Mouse (Mus musculus): ENCODE results near the gene Tnni2. TPM values are rescaled to one million over a fixed set of nuclear protein-coding genes. Genes with fewer than 3 reads are reported as not detected.

Gene Tnni2
- polyA plus RNA-seq (2017; shearing (Covaris generic)): under 1 TPM in 1 of 2 experiments, not detected in 1; 0.51 TPM

GRCm38 (mm10) chr7:142441585-142441984 is at the start of gene Tnni2:
TSS of gene Tnni2 (plus strand) at chr7:142441808.

GRCm38 (mm10) chr7:142434137-142434865 is 7.3 kb upstream of the Tnni2 start, which contains the start of gene Syt8:
TSS of gene Syt8 (plus strand) at chr7:142434850.

DNA sequence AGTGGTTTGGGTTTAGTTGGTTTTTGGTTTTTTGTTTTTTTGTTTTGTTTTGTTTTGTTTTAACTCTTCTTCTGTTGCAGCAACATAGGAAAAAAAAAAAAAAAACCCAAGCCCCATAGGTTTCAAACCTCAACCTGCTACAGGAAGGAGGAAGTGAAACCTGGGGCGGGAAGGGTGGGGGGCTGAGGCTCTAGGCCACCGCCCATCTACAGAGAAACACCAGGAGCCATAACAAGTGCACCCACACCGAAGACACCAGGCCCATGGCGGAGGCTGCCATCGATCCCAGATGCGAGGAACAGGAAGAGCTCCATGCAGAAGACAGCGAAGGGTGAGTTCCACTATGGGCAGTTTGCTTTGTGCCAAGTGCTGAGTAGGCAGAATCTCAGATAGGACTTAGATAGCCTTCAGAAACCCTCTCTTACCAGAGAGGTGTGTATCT is 19.0 kb downstream of the Tnni2 start, which contains the start of gene Lsp1:
TSS of gene Lsp1 (plus strand) at position 174 of the 442 bp plus-strand sequence.

Other genes with a start within 250 kb of the Tnni2 start
- gene Krtap5-3, start 240.4 kb upstream of the Tnni2 start, polyA plus RNA-seq (2017; shearing (Covaris generic)): not detected
- gene Gm7579, start 229.9 kb upstream of the Tnni2 start, polyA plus RNA-seq (2017; shearing (Covaris generic)): not detected
- gene Krtap5-5, start 211.8 kb upstream of the Tnni2 start, polyA plus RNA-seq (2017; shearing (Covaris generic)): not detected
- not detected for gene Gm40460, start 200.7 kb upstream of the Tnni2 start, polyA plus RNA-seq (2017; shearing (Covaris generic))
- not detected for gene Gm2431, start 183.5 kb upstream of the Tnni2 start, polyA plus RNA-seq (2017; shearing (Covaris generic))
- not detected for gene Gm4559, start 167.4 kb upstream of the Tnni2 start, polyA plus RNA-seq (2017; shearing (Covaris generic))
- gene Krtap5-1, start 144.7 kb upstream of the Tnni2 start, polyA plus RNA-seq (2017; shearing (Covaris generic)): not detected
- not detected for gene Krtap5-4, start 138.3 kb upstream of the Tnni2 start, polyA plus RNA-seq (2017; shearing (Covaris generic))
- 10 to 100 TPM in 1 of 2 experiments, 1 to 10 TPM in 1; 6.1 to 10.4 TPM for gene Ifitm10, start 68.1 kb upstream of the Tnni2 start, polyA plus RNA-seq (2017; shearing (Covaris generic))
- under 1 TPM; 0.74 to 0.75 TPM for gene Gm49369, start 59.1 kb upstream of the Tnni2 start, polyA plus RNA-seq (2017; shearing (Covaris generic))
- 100 to 1,000 TPM; 374 to 473 TPM for gene Ctsd, start 53.8 kb upstream of the Tnni2 start, polyA plus RNA-seq (2017; shearing (Covaris generic))
- gene Syt8, start 7.0 kb upstream of the Tnni2 start, polyA plus RNA-seq (2017; shearing (Covaris generic)): under 1 TPM in 1 of 2 experiments, not detected in 1; 0.68 TPM
- gene Lsp1, start 19.0 kb downstream of the Tnni2 start, polyA plus RNA-seq (2017; shearing (Covaris generic)): 1,000 to 10,000 TPM; 1,045 to 1,500 TPM
- 1 to 10 TPM; 2.6 to 3.5 TPM for gene Tnnt3, start 57.0 kb downstream of the Tnni2 start, polyA plus RNA-seq (2017; shearing (Covaris generic))
- gene Mrpl23, start 90.9 kb downstream of the Tnni2 start, polyA plus RNA-seq (2017; shearing (Covaris generic)): 1 to 10 TPM; 4.7 to 8.8 TPM
- gene Igf2, start 225.0 kb downstream of the Tnni2 start, polyA plus RNA-seq (2017; shearing (Covaris generic)): not detected
- gene Gm49394, start 228.1 kb downstream of the Tnni2 start, polyA plus RNA-seq (2017; shearing (Covaris generic)): not detected